Mouse (Mus musculus): ENCODE measurements around the gene Pml. TPM values are rescaled to one million over a fixed set of nuclear protein-coding genes. Genes with fewer than 3 reads are reported as not detected.
A peak's percentile ranks its signal among the peaks of the same experiment; 100 is the strongest.

Gene Pml
- polyA plus RNA-seq, 1 experiment from 2014 or later: 13.8 TPM

GRCm38 (mm10) chr9:58281597-58281996 is 32.0 kb upstream of the Pml start:
- no peaks in the 10 kb centered on the region for H3K9me3 ChIP-seq (replicated peaks; ENCODE audit: control insufficient read depth, low read length)
- H3K4me2 ChIP-seq (ENCODE audit: low read depth, low read length): no peak overlapping the region
- no peaks in the 10 kb centered on the region for H3K27me3 ChIP-seq (ENCODE audit: control insufficient read depth, insufficient read depth, low read length)
- no peak overlapping the region for H3K9ac ChIP-seq (ENCODE audit: low read length)
- no peak overlapping the region for H3K4me3 ChIP-seq (ENCODE audit: low read length)
- H3K27ac ChIP-seq (ENCODE audit: low read length): no peak overlapping the region
- 68% methylated on average over 3 of the region's 3 CpGs for WGBS
- peaks cover 7% of the 10 kb centered on the region; the same call in 1 of the 2 replicates for H3K4me1 ChIP-seq (ENCODE audit: control insufficient read depth, insufficient read depth, low read length)
- no peak for ATAC-seq (replicated peaks; ENCODE audit: extremely low read depth, insufficient read depth, low FRiP score)
- H3K36me3 ChIP-seq (ENCODE audit: control insufficient read depth, insufficient read depth): no peaks in the 10 kb centered on the region

GRCm38 (mm10) chr9:58280259-58281109 is 30.9 kb upstream of the Pml start:
- H3K4me3 ChIP-seq (ENCODE audit: low read length): no peak overlapping the region
- H3K9me3 ChIP-seq (replicated peaks; ENCODE audit: control insufficient read depth, low read length): no peaks in the 10 kb centered on the region
- H3K4me1 ChIP-seq (ENCODE audit: control insufficient read depth, insufficient read depth, low read length): peaks cover 11% of the 10 kb centered on the region
- 40% methylated on average over 9 of the region's 9 CpGs for WGBS
- H3K27ac ChIP-seq (ENCODE audit: low read length): no peak overlapping the region
- ATAC-seq (replicated peaks; ENCODE audit: extremely low read depth, insufficient read depth, low FRiP score): peak; percentile 63; the same call in 1 of the 2 replicates
- H3K36me3 ChIP-seq (ENCODE audit: control insufficient read depth, insufficient read depth): no peaks in the 10 kb centered on the region
- no peaks in the 10 kb centered on the region for H3K27me3 ChIP-seq (ENCODE audit: control insufficient read depth, insufficient read depth, low read length)
- no peak overlapping the region for H3K4me2 ChIP-seq (ENCODE audit: low read depth, low read length)
- no peak overlapping the region for H3K9ac ChIP-seq (ENCODE audit: low read length)

DNA sequence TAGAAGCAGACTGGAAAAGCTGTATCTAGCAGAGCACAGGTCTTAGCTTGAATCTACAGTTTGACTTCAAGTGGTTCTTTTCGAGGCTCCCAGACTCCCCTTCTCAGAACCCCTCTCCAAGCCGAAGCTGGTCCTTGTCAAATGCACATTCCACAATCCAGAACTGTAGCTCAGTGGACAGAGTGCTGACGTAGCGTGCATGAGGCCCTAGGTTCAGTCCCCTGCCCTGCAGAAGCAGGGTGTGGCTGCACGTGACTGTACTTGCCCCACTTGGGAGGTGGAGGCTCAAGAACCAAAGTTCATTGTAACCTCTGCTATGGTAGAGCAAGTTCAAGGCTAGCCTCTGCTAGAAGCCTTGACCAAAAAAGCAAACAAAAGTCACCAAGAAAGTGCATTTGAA is 30.2 kb upstream of the Pml start:
- no peaks in the 10 kb centered on the region for H3K27me3 ChIP-seq (ENCODE audit: control insufficient read depth, insufficient read depth, low read length)
- H3K9me3 ChIP-seq (replicated peaks; ENCODE audit: control insufficient read depth, low read length): no peaks in the 10 kb centered on the region
- H3K4me3 ChIP-seq (ENCODE audit: low read length): no peak overlapping the region
- peaks cover 18% of the 10 kb centered on the region for H3K4me1 ChIP-seq (ENCODE audit: control insufficient read depth, insufficient read depth, low read length)
- no peak overlapping the region for H3K4me2 ChIP-seq (ENCODE audit: low read depth, low read length)
- 33% methylated on average over 5 of the region's 5 CpGs for WGBS
- no peak overlapping the region for H3K9ac ChIP-seq (ENCODE audit: low read length)
- H3K27ac ChIP-seq (ENCODE audit: low read length): no peak overlapping the region
- H3K36me3 ChIP-seq (ENCODE audit: control insufficient read depth, insufficient read depth): no peaks in the 10 kb centered on the region
- ATAC-seq (replicated peaks; ENCODE audit: extremely low read depth, insufficient read depth, low FRiP score): no peak

DNA sequence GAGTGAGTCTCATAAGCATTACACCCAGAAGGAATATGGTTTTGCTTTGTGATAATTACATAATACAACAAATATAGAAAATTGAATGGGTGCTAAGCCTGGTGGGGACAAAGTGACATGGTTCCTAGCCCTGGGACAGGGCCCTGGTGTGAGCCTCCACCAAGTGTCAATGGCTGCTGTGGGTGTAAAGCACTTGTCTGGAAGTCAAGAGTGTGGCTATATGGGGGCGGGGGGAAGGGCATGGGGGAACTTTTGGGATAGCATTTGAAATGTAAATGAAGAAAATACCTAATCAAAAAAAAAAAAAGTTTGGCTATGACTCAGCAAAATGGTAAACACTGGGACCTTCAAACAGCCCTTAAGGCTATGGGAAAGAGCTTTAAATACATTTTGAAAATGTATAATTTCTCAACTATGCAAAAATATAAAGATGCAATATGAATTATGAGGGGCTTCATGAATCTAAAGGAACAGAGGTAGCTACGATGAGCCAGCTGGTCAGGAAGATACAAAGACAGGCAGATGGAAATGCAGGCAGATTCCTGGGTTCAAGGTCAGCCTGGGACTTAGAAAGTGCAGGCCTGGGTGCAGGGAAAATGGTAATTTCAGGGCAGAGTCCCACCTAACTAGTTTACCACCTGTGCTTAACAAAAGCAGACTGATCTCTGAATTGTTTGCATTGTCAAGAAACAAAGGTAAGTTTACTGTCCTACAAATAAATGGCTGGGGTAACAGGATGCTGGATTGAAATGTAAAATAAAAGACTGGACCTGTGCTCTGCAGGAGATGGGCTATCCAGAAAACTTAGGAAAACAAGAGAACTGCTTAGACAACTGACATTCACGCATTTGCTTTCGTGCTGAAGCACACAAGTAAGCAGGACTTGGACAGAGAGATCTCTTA is 29.5 kb upstream of the Pml start:
- Histone ChIP-seq H3K9me3 (replicated peaks; ENCODE audit: control insufficient read depth, low read length) (no peaks in the 10 kb centered on the region), H3K9ac (ENCODE audit: low read length) (no peak overlapping the region), H3K27me3 (ENCODE audit: control insufficient read depth, insufficient read depth, low read length) (no peaks in the 10 kb centered on the region), H3K4me1 (ENCODE audit: control insufficient read depth, insufficient read depth, low read length) (peaks cover 25% of the 10 kb centered on the region), H3K4me2 (ENCODE audit: low read depth, low read length) (no peak overlapping the region), H3K4me3 (ENCODE audit: low read length) (no peak overlapping the region), H3K27ac (ENCODE audit: low read length) (no peak overlapping the region), H3K36me3 (ENCODE audit: control insufficient read depth, insufficient read depth) (no peaks in the 10 kb centered on the region)
- no peak for ATAC-seq (replicated peaks; ENCODE audit: extremely low read depth, insufficient read depth, low FRiP score)
- WGBS: 74% methylated on average over 4 of the region's 4 CpGs

GRCm38 (mm10) chr9:58278313-58278712 is 28.7 kb upstream of the Pml start:
- WGBS: 92% methylated on average over 4 of the region's 4 CpGs
- ATAC-seq (replicated peaks; ENCODE audit: extremely low read depth, insufficient read depth, low FRiP score): no peak
- Histone ChIP-seq H3K27me3 (ENCODE audit: control insufficient read depth, insufficient read depth, low read length) (no peaks in the 10 kb centered on the region), H3K9ac (ENCODE audit: low read length) (no peak overlapping the region), H3K27ac (ENCODE audit: low read length) (no peak overlapping the region), H3K4me3 (ENCODE audit: low read length) (no peak overlapping the region), H3K36me3 (ENCODE audit: control insufficient read depth, insufficient read depth) (no peaks in the 10 kb centered on the region), H3K9me3 (replicated peaks; ENCODE audit: control insufficient read depth, low read length) (no peaks in the 10 kb centered on the region), H3K4me2 (ENCODE audit: low read depth, low read length) (no peak overlapping the region), H3K4me1 (ENCODE audit: control insufficient read depth, insufficient read depth, low read length) (peaks cover 24% of the 10 kb centered on the region)

DNA sequence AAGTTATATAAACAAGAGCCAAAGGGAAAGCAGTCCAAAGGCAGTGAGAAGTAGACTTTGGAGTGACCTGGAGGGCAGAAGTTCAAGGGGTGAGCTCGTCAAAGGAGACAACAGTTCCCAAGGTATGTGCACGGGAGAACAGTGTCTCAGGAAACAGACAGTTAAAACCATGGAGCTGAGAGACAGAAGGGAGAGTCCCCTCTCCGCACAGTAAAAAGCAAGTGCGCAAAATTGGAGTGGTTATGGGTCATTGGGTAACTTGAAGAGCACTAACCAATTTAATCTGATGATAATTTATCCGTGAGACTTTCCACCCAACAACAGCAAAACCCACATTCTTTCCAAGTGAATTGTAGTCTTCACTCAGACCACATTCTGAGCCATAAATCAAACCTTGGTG is 26.8 kb upstream of the Pml start:
- no peak for ATAC-seq (replicated peaks; ENCODE audit: extremely low read depth, insufficient read depth, low FRiP score)
- peaks cover 20% of the 10 kb centered on the region for H3K4me1 ChIP-seq (ENCODE audit: control insufficient read depth, insufficient read depth, low read length)
- no peak overlapping the region for H3K4me2 ChIP-seq (ENCODE audit: low read depth, low read length)
- no peaks in the 10 kb centered on the region for H3K9me3 ChIP-seq (replicated peaks; ENCODE audit: control insufficient read depth, low read length)
- no peak overlapping the region for H3K27ac ChIP-seq (ENCODE audit: low read length)
- no peaks in the 10 kb centered on the region for H3K27me3 ChIP-seq (ENCODE audit: control insufficient read depth, insufficient read depth, low read length)
- no peaks in the 10 kb centered on the region for H3K36me3 ChIP-seq (ENCODE audit: control insufficient read depth, insufficient read depth)
- 72% methylated on average over 5 of the region's 5 CpGs for WGBS
- no peak overlapping the region for H3K9ac ChIP-seq (ENCODE audit: low read length)
- H3K4me3 ChIP-seq (ENCODE audit: low read length): no peak overlapping the region

GRCm38 (mm10) chr9:58275797-58276196 is 26.2 kb upstream of the Pml start:
- WGBS: 75% methylated on average over 3 of the region's 3 CpGs

DNA sequence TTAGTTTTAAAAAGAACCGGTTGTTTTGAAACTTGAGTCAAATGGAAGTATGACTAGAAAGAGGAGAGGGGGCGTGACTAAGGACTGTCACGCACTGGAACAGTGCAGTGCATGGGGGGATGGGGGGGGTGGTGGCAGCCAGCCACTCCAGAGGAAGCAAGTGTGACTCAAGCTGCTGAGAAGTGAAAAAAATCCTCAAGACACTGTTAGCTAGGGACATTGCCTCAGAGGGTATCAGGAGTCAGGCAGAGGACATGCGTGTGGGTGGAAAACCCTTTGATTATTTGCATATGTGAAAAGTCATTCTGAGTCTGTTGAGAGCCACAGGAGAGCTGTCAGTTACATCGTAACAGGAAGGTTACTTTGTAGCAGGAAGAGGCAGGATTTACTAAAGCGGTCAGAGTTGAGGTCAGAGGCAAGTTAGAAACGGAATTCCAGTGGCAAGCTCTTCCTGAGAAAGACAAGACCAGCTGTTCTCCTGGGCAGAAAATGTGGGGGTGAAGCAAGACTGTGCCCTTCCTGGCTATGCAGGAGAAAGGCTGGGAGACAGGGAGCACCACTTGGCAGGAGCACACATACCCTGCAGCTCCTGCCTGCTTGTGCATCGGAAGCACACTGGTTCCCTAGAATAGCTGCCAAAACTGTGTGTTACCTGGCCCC is 25.7 kb upstream of the Pml start:
- peak; percentile 83 for ATAC-seq (replicated peaks; ENCODE audit: extremely low read depth, insufficient read depth, low FRiP score)
- no peaks in the 10 kb centered on the region for H3K9me3 ChIP-seq (replicated peaks; ENCODE audit: control insufficient read depth, low read length)
- H3K9ac ChIP-seq (ENCODE audit: low read length): peak overlapping the region; percentile 52
- peak overlapping the region; percentile 79 for H3K27ac ChIP-seq (ENCODE audit: low read length)
- peak overlapping the region; percentile 47 for H3K4me2 ChIP-seq (ENCODE audit: low read depth, low read length)
- H3K36me3 ChIP-seq (ENCODE audit: control insufficient read depth, insufficient read depth): no peaks in the 10 kb centered on the region
- H3K27me3 ChIP-seq (ENCODE audit: control insufficient read depth, insufficient read depth, low read length): no peaks in the 10 kb centered on the region
- H3K4me3 ChIP-seq (ENCODE audit: low read length): peak overlapping the region; percentile 7; the same call in 1 of the 2 replicates
- peaks cover 20% of the 10 kb centered on the region for H3K4me1 ChIP-seq (ENCODE audit: control insufficient read depth, insufficient read depth, low read length)
- 6% methylated on average over 8 of the region's 8 CpGs for WGBS

More at GRCm38 (mm10) chr9:58275797-58276196, 26.2 kb upstream of the Pml start:
- Histone ChIP-seq H3K27ac (ENCODE audit: low read length) (peak overlapping the region; percentile 79), H3K4me3 (ENCODE audit: low read length) (no peak overlapping the region), H3K36me3 (ENCODE audit: control insufficient read depth, insufficient read depth) (no peaks in the 10 kb centered on the region), H3K27me3 (ENCODE audit: control insufficient read depth, insufficient read depth, low read length) (no peaks in the 10 kb centered on the region), H3K4me1 (ENCODE audit: control insufficient read depth, insufficient read depth, low read length) (peaks cover 20% of the 10 kb centered on the region), H3K9me3 (replicated peaks; ENCODE audit: control insufficient read depth, low read length) (no peaks in the 10 kb centered on the region), H3K9ac (ENCODE audit: low read length) (peak overlapping the region; percentile 52; the same call in 1 of the 2 replicates), H3K4me2 (ENCODE audit: low read depth, low read length) (peak overlapping the region; percentile 47)
- ATAC-seq (replicated peaks; ENCODE audit: extremely low read depth, insufficient read depth, low FRiP score): no peak
